Mouse (Mus musculus): ENCODE results near the gene Cast. TPM values are rescaled to one million over a fixed set of nuclear protein-coding genes. Genes with fewer than 3 reads are reported as not detected.

Gene Cast
- 68.9 and 74.9 TPM in 2 replicates for polyA plus RNA-seq (2011; ENCODE audit: insufficient read depth, insufficient read length, low replicate concordance, missing spikeins)

- no peak for TF ChIP-seq CTCF (IDR thresholded peaks at IDR 0.05; ENCODE audit: control insufficient read depth, insufficient read depth, low read length)
- peak; percentile 75; the same call in 1 of the 2 replicates for TF ChIP-seq POLR2A (IDR thresholded peaks at IDR 0.05; ENCODE audit: borderline replicate concordance, control insufficient read depth, low read depth, low read length)
- no peaks in the 10 kb centered on the region; the same call in 1 of the 2 replicates for H3K4me1 ChIP-seq (ENCODE audit: control insufficient read depth, insufficient read depth, low read length)
- WGBS, result under 1% methylated on average over 36 of the region's 36 CpGs
- H3K4me3 ChIP-seq (replicated peaks; ENCODE audit: control insufficient read depth, low read depth, low read length), result peak within 1 kb of the TSS; percentile 95
- peak within 1 kb of the TSS; percentile 92 for H3K27ac ChIP-seq (ENCODE audit: control insufficient read depth, insufficient read depth, low read depth, low read length, poor library complexity)
Measured at GRCm38 (mm10) chr13:74808152-74808929, at the start of gene Cast. TSS of gene Cast (minus strand) at chr13:74808810.

- H3K4me1 ChIP-seq (ENCODE audit: control insufficient read depth, insufficient read depth, low read length), result no peaks in the 10 kb centered on the region
- H3K27ac ChIP-seq (ENCODE audit: control insufficient read depth, insufficient read depth, low read depth, low read length, poor library complexity), result no peak overlapping the region
- WGBS, result 2% methylated on average over 3 of the region's 3 CpGs
- peak; percentile 49; the same call in 1 of the 2 replicates for TF ChIP-seq CTCF (IDR thresholded peaks at IDR 0.05; ENCODE audit: control insufficient read depth, insufficient read depth, low read length)
- TF ChIP-seq POLR2A (IDR thresholded peaks at IDR 0.05; ENCODE audit: borderline replicate concordance, control insufficient read depth, low read depth, low read length), result no peak
- no peak overlapping the region for H3K4me3 ChIP-seq (replicated peaks; ENCODE audit: control insufficient read depth, low read depth, low read length)
Measured at GRCm38 (mm10) chr13:74854338-74855047, 45.9 kb upstream of the Cast start.

- WGBS, result 85% methylated on average over 2 of the region's 2 CpGs
- Histone ChIP-seq H3K27ac (ENCODE audit: control insufficient read depth, insufficient read depth, low read depth, low read length, poor library complexity) (no peak overlapping the region), H3K4me3 (replicated peaks; ENCODE audit: control insufficient read depth, low read depth, low read length) (no peak overlapping the region), H3K4me1 (ENCODE audit: control insufficient read depth, insufficient read depth, low read length) (no peaks in the 10 kb centered on the region)
- TF ChIP-seq CTCF (IDR thresholded peaks at IDR 0.05; ENCODE audit: control insufficient read depth, insufficient read depth, low read length) (no peak), POLR2A (IDR thresholded peaks at IDR 0.05; ENCODE audit: borderline replicate concordance, control insufficient read depth, low read depth, low read length) (no peak)
Measured at GRCm38 (mm10) chr13:74850823-74851222, 42.2 kb upstream of the Cast start.

- Histone ChIP-seq H3K27ac (ENCODE audit: control insufficient read depth, insufficient read depth, low read depth, low read length, poor library complexity) (no peak overlapping the region), H3K4me3 (replicated peaks; ENCODE audit: control insufficient read depth, low read depth, low read length) (no peak overlapping the region), H3K4me1 (ENCODE audit: control insufficient read depth, insufficient read depth, low read length) (no peaks in the 10 kb centered on the region)
- 69% methylated on average over 1 of the region's 1 CpGs for WGBS
- TF ChIP-seq CTCF (IDR thresholded peaks at IDR 0.05; ENCODE audit: control insufficient read depth, insufficient read depth, low read length) (no peak), POLR2A (IDR thresholded peaks at IDR 0.05; ENCODE audit: borderline replicate concordance, control insufficient read depth, low read depth, low read length) (no peak)
Measured at GRCm38 (mm10) chr13:74845886-74846285, 37.3 kb upstream of the Cast start.

- H3K4me1 ChIP-seq (ENCODE audit: control insufficient read depth, insufficient read depth, low read length), result no peaks in the 10 kb centered on the region
- H3K27ac ChIP-seq (ENCODE audit: control insufficient read depth, insufficient read depth, low read depth, low read length, poor library complexity), result no peak overlapping the region
- WGBS, result 71% methylated on average over 1 of the region's 1 CpGs
- no peak overlapping the region for H3K4me3 ChIP-seq (replicated peaks; ENCODE audit: control insufficient read depth, low read depth, low read length)
- TF ChIP-seq POLR2A (IDR thresholded peaks at IDR 0.05; ENCODE audit: borderline replicate concordance, control insufficient read depth, low read depth, low read length) (no peak), CTCF (IDR thresholded peaks at IDR 0.05; ENCODE audit: control insufficient read depth, insufficient read depth, low read length) (no peak)
Measured at GRCm38 (mm10) chr13:74834543-74834942, 25.9 kb upstream of the Cast start.

- H3K27ac ChIP-seq (ENCODE audit: control insufficient read depth, insufficient read depth, low read depth, low read length, poor library complexity), result no peak overlapping the region
- H3K4me3 ChIP-seq (replicated peaks; ENCODE audit: control insufficient read depth, low read depth, low read length), result no peak overlapping the region
- no peaks in the 10 kb centered on the region for H3K4me1 ChIP-seq (ENCODE audit: control insufficient read depth, insufficient read depth, low read length)
- 60% methylated on average over 3 of the region's 3 CpGs for WGBS
- no peak for TF ChIP-seq CTCF (IDR thresholded peaks at IDR 0.05; ENCODE audit: control insufficient read depth, insufficient read depth, low read length)
- no peak for TF ChIP-seq POLR2A (IDR thresholded peaks at IDR 0.05; ENCODE audit: borderline replicate concordance, control insufficient read depth, low read depth, low read length)
Measured at GRCm38 (mm10) chr13:74822095-74822494, 13.5 kb upstream of the Cast start.

- Histone ChIP-seq H3K4me3 (replicated peaks; ENCODE audit: control insufficient read depth, low read depth, low read length) (no peak overlapping the region), H3K4me1 (ENCODE audit: control insufficient read depth, insufficient read depth, low read length) (no peaks in the 10 kb centered on the region), H3K27ac (ENCODE audit: control insufficient read depth, insufficient read depth, low read depth, low read length, poor library complexity) (no peak overlapping the region)
- 75% methylated on average over 1 of the region's 1 CpGs for WGBS
- TF ChIP-seq CTCF (IDR thresholded peaks at IDR 0.05; ENCODE audit: control insufficient read depth, insufficient read depth, low read length) (no peak), POLR2A (IDR thresholded peaks at IDR 0.05; ENCODE audit: borderline replicate concordance, control insufficient read depth, low read depth, low read length) (no peak)
Measured at GRCm38 (mm10) chr13:74815753-74816152, 7.1 kb upstream of the Cast start.

- H3K27ac ChIP-seq (ENCODE audit: control insufficient read depth, insufficient read depth, low read depth, low read length, poor library complexity), result peak overlapping the region; percentile 92
- WGBS, result 1% methylated on average over 31 of the region's 31 CpGs
- peak overlapping the region; percentile 95 for H3K4me3 ChIP-seq (replicated peaks; ENCODE audit: control insufficient read depth, low read depth, low read length)
- H3K4me1 ChIP-seq (ENCODE audit: control insufficient read depth, insufficient read depth, low read length), result no peaks in the 10 kb centered on the region; the same call in 1 of the 2 replicates
- TF ChIP-seq POLR2A (IDR thresholded peaks at IDR 0.05; ENCODE audit: borderline replicate concordance, control insufficient read depth, low read depth, low read length) (peak; percentile 45; the same call in 1 of the 2 replicates), CTCF (IDR thresholded peaks at IDR 0.05; ENCODE audit: control insufficient read depth, insufficient read depth, low read length) (no peak)
Measured at GRCm38 (mm10) chr13:74807446-74808151, 1.0 kb downstream of the Cast start.
